Mouse (Mus musculus): ENCODE data around the gene C87436. TPM values are rescaled to one million over a fixed set of nuclear protein-coding genes. Genes with fewer than 3 reads are reported as not detected.

Gene C87436
- polyA plus RNA-seq, 1 experiment: 9.7 TPM

GRCm38 (mm10) chr6:86398986-86399385 is 39.2 kb upstream of the C87436 start:
- no peak overlapping the region for H3K4me3 ChIP-seq (ENCODE audit: insufficient read depth, low read length)
- TF ChIP-seq POLR2A (IDR thresholded peaks at IDR 0.05; ENCODE audit: low read depth, low read length): no peak
- TF ChIP-seq CTCF (IDR thresholded peaks at IDR 0.05; ENCODE audit: borderline replicate concordance, insufficient read depth, low read length): no peak
- no peak overlapping the region for H3K27ac ChIP-seq (ENCODE audit: insufficient read depth, low read length)
- peaks cover 9% of the 10 kb centered on the region for H3K4me1 ChIP-seq (ENCODE audit: control insufficient read depth, insufficient read depth, low read length)

- no peak overlapping the region for H3K27ac ChIP-seq (ENCODE audit: insufficient read depth, low read length)
- H3K4me1 ChIP-seq (ENCODE audit: control insufficient read depth, insufficient read depth, low read length): peaks cover 9% of the 10 kb centered on the region
- TF ChIP-seq POLR2A (IDR thresholded peaks at IDR 0.05; ENCODE audit: low read depth, low read length): no peak
- TF ChIP-seq CTCF (IDR thresholded peaks at IDR 0.05; ENCODE audit: borderline replicate concordance, insufficient read depth, low read length): no peak
- no peak overlapping the region for H3K4me3 ChIP-seq (ENCODE audit: insufficient read depth, low read length)
Measured at GRCm38 (mm10) chr6:86399995-86400394, 38.2 kb upstream of the C87436 start.

- Histone ChIP-seq H3K27ac (ENCODE audit: insufficient read depth, low read length) (no peak overlapping the region), H3K4me3 (ENCODE audit: insufficient read depth, low read length) (peak overlapping the region; percentile 28), H3K4me1 (ENCODE audit: control insufficient read depth, insufficient read depth, low read length) (peaks cover 6% of the 10 kb centered on the region; the same call in 1 of the 2 replicates)
- no peak for TF ChIP-seq POLR2A (IDR thresholded peaks at IDR 0.05; ENCODE audit: low read depth, low read length)
- TF ChIP-seq CTCF (IDR thresholded peaks at IDR 0.05; ENCODE audit: borderline replicate concordance, insufficient read depth, low read length): no peak
Measured at GRCm38 (mm10) chr6:86400972-86401371, 37.2 kb upstream of the C87436 start.

GRCm38 (mm10) chr6:86402681-86403607 is 35.2 kb upstream of the C87436 start:
- TF ChIP-seq CTCF (IDR thresholded peaks at IDR 0.05; ENCODE audit: borderline replicate concordance, insufficient read depth, low read length): no peak
- no peak for TF ChIP-seq POLR2A (IDR thresholded peaks at IDR 0.05; ENCODE audit: low read depth, low read length)
- Histone ChIP-seq H3K4me1 (ENCODE audit: control insufficient read depth, insufficient read depth, low read length) (peaks cover 4% of the 10 kb centered on the region; the same call in 1 of the 2 replicates), H3K27ac (ENCODE audit: insufficient read depth, low read length) (peak overlapping the region; percentile 60), H3K4me3 (ENCODE audit: insufficient read depth, low read length) (peak overlapping the region; percentile 37)

- TF ChIP-seq POLR2A (IDR thresholded peaks at IDR 0.05; ENCODE audit: low read depth, low read length) (no peak), CTCF (IDR thresholded peaks at IDR 0.05; ENCODE audit: borderline replicate concordance, insufficient read depth, low read length) (no peak)
- H3K27ac ChIP-seq (ENCODE audit: insufficient read depth, low read length): no peak overlapping the region; the same call in 1 of the 2 replicates
- 0 out of 2 replicates have a peak, but pooled peaks cover 2% of the 10 kb centered on the region for H3K4me1 ChIP-seq (ENCODE audit: control insufficient read depth, insufficient read depth, low read length)
- H3K4me3 ChIP-seq (ENCODE audit: insufficient read depth, low read length): no peak overlapping the region
Measured at GRCm38 (mm10) chr6:86403728-86404099, 34.5 kb upstream of the C87436 start.

GRCm38 (mm10) chr6:86404100-86404861 is 33.9 kb upstream of the C87436 start, which contains the start of gene Tia1:
Gene Tia1, plus strand, starts transcription at chr6:86404219.
- peak within 1 kb of the TSS; percentile 68 for H3K4me3 ChIP-seq (ENCODE audit: insufficient read depth, low read length)
- H3K27ac ChIP-seq (ENCODE audit: insufficient read depth, low read length): peak within 1 kb of the TSS; percentile 95
- H3K4me1 ChIP-seq (ENCODE audit: control insufficient read depth, insufficient read depth, low read length): 0 out of 2 replicates have a peak, but pooled peaks cover 2% of the 10 kb centered on the region
- TF ChIP-seq POLR2A (IDR thresholded peaks at IDR 0.05; ENCODE audit: low read depth, low read length): peak; percentile 77
- no peak for TF ChIP-seq CTCF (IDR thresholded peaks at IDR 0.05; ENCODE audit: borderline replicate concordance, insufficient read depth, low read length)

GRCm38 (mm10) chr6:86404996-86405395 is 33.2 kb upstream of the C87436 start:
- 0 out of 2 replicates have a peak, but pooled peaks cover 5% of the 10 kb centered on the region for H3K4me1 ChIP-seq (ENCODE audit: control insufficient read depth, insufficient read depth, low read length)
- TF ChIP-seq CTCF (IDR thresholded peaks at IDR 0.05; ENCODE audit: borderline replicate concordance, insufficient read depth, low read length) (no peak), POLR2A (IDR thresholded peaks at IDR 0.05; ENCODE audit: low read depth, low read length) (no peak)
- H3K4me3 ChIP-seq (ENCODE audit: insufficient read depth, low read length): peak overlapping the region; percentile 68
- H3K27ac ChIP-seq (ENCODE audit: insufficient read depth, low read length): peak overlapping the region; percentile 95; the same call in 1 of the 2 replicates

GRCm38 (mm10) chr6:86406306-86406705 is 31.9 kb upstream of the C87436 start:
- peaks cover 5% of the 10 kb centered on the region; the same call in 1 of the 2 replicates for H3K4me1 ChIP-seq (ENCODE audit: control insufficient read depth, insufficient read depth, low read length)
- no peak overlapping the region for H3K27ac ChIP-seq (ENCODE audit: insufficient read depth, low read length)
- no peak for TF ChIP-seq POLR2A (IDR thresholded peaks at IDR 0.05; ENCODE audit: low read depth, low read length)
- no peak for TF ChIP-seq CTCF (IDR thresholded peaks at IDR 0.05; ENCODE audit: borderline replicate concordance, insufficient read depth, low read length)
- H3K4me3 ChIP-seq (ENCODE audit: insufficient read depth, low read length): no peak overlapping the region

- Histone ChIP-seq H3K27ac (ENCODE audit: insufficient read depth, low read length) (no peak overlapping the region), H3K4me3 (ENCODE audit: insufficient read depth, low read length) (no peak overlapping the region), H3K4me1 (ENCODE audit: control insufficient read depth, insufficient read depth, low read length) (no peaks in the 10 kb centered on the region)
- TF ChIP-seq POLR2A (IDR thresholded peaks at IDR 0.05; ENCODE audit: low read depth, low read length) (no peak), CTCF (IDR thresholded peaks at IDR 0.05; ENCODE audit: borderline replicate concordance, insufficient read depth, low read length) (no peak)
Measured at GRCm38 (mm10) chr6:86418711-86419110, 19.5 kb upstream of the C87436 start.

Measured in embryonic fibroblast, embryonic 13.5 days (primary cell).